Comparison of ENCODE assay signal across 9 mouse cellular contexts in genomic region chr15:96491861-96492641, GRCm38 (mm10). TPM values are rescaled to one million over a fixed set of nuclear protein-coding genes. Genes with fewer than 3 reads are reported as not detected.
A peak's percentile ranks its signal among the peaks of the same experiment; 100 is the strongest.
DNase-seq lines count a peak whose midpoint lies in the region; ATAC-seq and TF ChIP-seq lines count a peak whose summit lies in the region.
"Had no signal": no experiment of that assay in that cellular context is flagged by ENCODE, and none has a peak within 500 bp of the region (broad histone marks: within the 10 kb centered on the region; RNA-seq: fewer than 3 reads in every experiment).

No protein-coding gene starts in this region.

- intact Hi-C loops in heart, postnatal 14 days (cut with DNase I), result no loop called here
- intact Hi-C loops in heart, adult 2 months (cut with DNase I), result no loop called here

- POLR2A ChIA-PET in Patski (lab: Charles Lee), result interaction anchor here (0.8 kb wide), 1 partner anchor 27 kb away, joined by 3 read pairs; no protein-coding TSS in a partner anchor

- peaks cover 38% of the 10 kb centered on the region for H3K4me1 ChIP-seq in hindbrain, embryonic 13.5 days (replicated peaks)
- peaks cover 26% of the 10 kb centered on the region for H3K4me1 ChIP-seq in limb, embryonic 14.5 days (ENCODE audit: control insufficient read depth, insufficient read depth, low read length)
- H3K4me1 ChIP-seq in cerebellum, adult 2 months (ENCODE audit: control insufficient read depth, insufficient read depth, low read length), result no peaks in the 10 kb centered on the region
- H3K4me1 ChIP-seq in heart, adult 2 months (ENCODE audit: control insufficient read depth, insufficient read depth, low read length), result no peaks in the 10 kb centered on the region

- H3K9me3 ChIP-seq in hindbrain, embryonic 13.5 days, result no peaks in the 10 kb centered on the region
- H3K9me3 ChIP-seq in limb, embryonic 14.5 days (ENCODE audit: control insufficient read depth, low read length), result no peaks in the 10 kb centered on the region

- H3K4me2 ChIP-seq in hindbrain, embryonic 13.5 days, result no peak overlapping the region
- H3K4me2 ChIP-seq in limb, embryonic 14.5 days (replicated peaks; ENCODE audit: low read depth, low read length, severe bottlenecking), result no peak overlapping the region

- no peaks in the 10 kb centered on the region for H3K79me2 ChIP-seq in heart, adult 2 months (replicated peaks; ENCODE audit: control insufficient read depth, insufficient read depth, low read length)

- DNase-seq in heart, adult 11 months, result peak; percentile 78
- DNase-seq in heart, postnatal 14 days, result no peak
- DNase-seq in Patski (ENCODE audit: low read depth, low spot score), result peak; percentile 44
- peak; percentile 60 for DNase-seq in limb, embryonic 14.5 days (ENCODE audit: low spot score)
- no peak for DNase-seq in cerebellum, adult 2 months
- no peak for DNase-seq in cerebellum, postnatal 36 days
- DNase-seq in heart, adult 2 months, result no peak

- no peak overlapping the region for H3K4me3 ChIP-seq in hindbrain, embryonic 13.5 days
- no peak overlapping the region for H3K4me3 ChIP-seq in limb, embryonic 14.5 days (replicated peaks; ENCODE audit: low read length)
- H3K4me3 ChIP-seq in cerebellum, adult 2 months (replicated peaks; ENCODE audit: insufficient read depth, low read depth, low read length), result no peak overlapping the region
- H3K4me3 ChIP-seq in heart, adult 2 months, result no peak overlapping the region
- H3K4me3 ChIP-seq: layer of hippocampus, adult 2 months had no signal

- 24% methylated on average over 12 of the region's 13 CpGs for WGBS in hindbrain, embryonic 13.5 days
- WGBS in limb, embryonic 14.5 days, result 20% methylated on average over 13 of the region's 13 CpGs
- WGBS in cerebellum, adult 2 months, result 49% methylated on average over 13 of the region's 13 CpGs
- WGBS in heart, adult 2 months, result 56% methylated on average over 13 of the region's 13 CpGs

- no peaks in the 10 kb centered on the region for H3K27me3 ChIP-seq in Patski
- H3K27me3 ChIP-seq in hindbrain, embryonic 13.5 days, result no peaks in the 10 kb centered on the region
- H3K27me3 ChIP-seq in limb, embryonic 14.5 days (ENCODE audit: control insufficient read depth, insufficient read depth, low read length), result no peaks in the 10 kb centered on the region
- H3K27me3 ChIP-seq in cerebellum, adult 2 months (ENCODE audit: control insufficient read depth, insufficient read depth, low read length), result no peaks in the 10 kb centered on the region
- no peaks in the 10 kb centered on the region for H3K27me3 ChIP-seq in heart, adult 2 months (ENCODE audit: control insufficient read depth, insufficient read depth, low read length)

- CTCF ChIA-PET in Patski (lab: Charles Lee), result interaction anchor here (0.8 to 1.3 kb wide), 4 partner anchors 11 to 175 kb away, joined by 3 to 4 read pairs (median 3); no protein-coding TSS in a partner anchor

- no peak overlapping the region for H3K9ac ChIP-seq in hindbrain, embryonic 13.5 days
- no peak overlapping the region for H3K9ac ChIP-seq in limb, embryonic 14.5 days (ENCODE audit: low read depth, low read length, severe bottlenecking)
- H3K9ac ChIP-seq in heart, adult 2 months (ENCODE audit: low read depth, low read length), result no peak overlapping the region

- no peak for TF ChIP-seq POLR2A in limb, embryonic 14.5 days (IDR thresholded peaks at IDR 0.05; ENCODE audit: borderline replicate concordance, extremely low read depth, insufficient read depth, insufficient read length)
- TF ChIP-seq POLR2A in cerebellum, adult 2 months (IDR thresholded peaks at IDR 0.05; ENCODE audit: borderline replicate concordance, insufficient read depth, low read length), result no peak
- no peak for TF ChIP-seq POLR2A in heart, adult 2 months (IDR thresholded peaks at IDR 0.05; ENCODE audit: insufficient read depth, low read depth, low read length)

- TF ChIP-seq EP300 in heart, adult 2 months (IDR thresholded peaks at IDR 0.05; ENCODE audit: insufficient read depth, low read depth, low read length), result no peak

- H3K27ac ChIP-seq in hindbrain, embryonic 13.5 days, result peak overlapping the region; percentile 55
- H3K27ac ChIP-seq in limb, embryonic 14.5 days (replicated peaks; ENCODE audit: low read depth, low read length), result peak overlapping the region; percentile 65
- no peak overlapping the region for H3K27ac ChIP-seq in cerebellum, adult 2 months (ENCODE audit: insufficient read depth, low read length)
- H3K27ac ChIP-seq in heart, adult 2 months, result no peak overlapping the region
- H3K27ac ChIP-seq: layer of hippocampus, adult 2 months had no signal

- no peaks in the 10 kb centered on the region for H3K36me3 ChIP-seq in hindbrain, embryonic 13.5 days
- H3K36me3 ChIP-seq in limb, embryonic 14.5 days (ENCODE audit: control insufficient read depth, insufficient read depth, low read length), result no peaks in the 10 kb centered on the region
- no peaks in the 10 kb centered on the region for H3K36me3 ChIP-seq in heart, adult 2 months (ENCODE audit: control insufficient read depth, insufficient read depth, low read length)

- in situ Hi-C loops in Patski (cut with MboI; ENCODE audit: low pct_unique_long_range_greater_than_20kb), result no loop called here

- TF ChIP-seq CTCF in Patski (IDR thresholded peaks at IDR 0.05), result no peak
- TF ChIP-seq CTCF in cerebellum, adult 2 months (IDR thresholded peaks at IDR 0.05; ENCODE audit: borderline replicate concordance, insufficient read depth, low read depth, low read length), result no peak
- no peak for TF ChIP-seq CTCF in heart, adult 2 months (IDR thresholded peaks at IDR 0.05)

- ATAC-seq in Patski, result peak; percentile 78
- ATAC-seq in hindbrain, embryonic 13.5 days (ENCODE audit: low FRiP score), result peak; percentile 60; the same call in 1 of the 2 replicates
- ATAC-seq in limb, embryonic 14.5 days (ENCODE audit: low FRiP score, low read depth), result peak; percentile 54; the same call in 1 of the 2 replicates

RNA-seq across cellular contexts. Expression of gene Scaf11, which starts 31.4 kb away (rescaled TPM):
- 10 to 100 TPM; 48.8 to 49.6 TPM for total RNA-seq in heart, postnatal 14 days (2021)
- 87.4 TPM for polyA plus RNA-seq in Patski (2021)
- polyA plus RNA-seq in hindbrain, embryonic 13.5 days (2015; fragmentation: Nextera tagmentation; extraction: Ambion mirVana), result 51.1 and 54.4 TPM in 2 replicates
- polyA plus RNA-seq in limb, embryonic 14.5 days (2012; rRNA removed), result 46.3 and 51.4 TPM in 2 replicates
- 93.7 and 104 TPM in 2 replicates for polyA plus RNA-seq in limb, embryonic 14.5 days (2014; fragmentation: Nextera tagmentation; extraction: Ambion mirVana)
- 40.4 and 40.8 TPM in 2 replicates for polyA plus RNA-seq in cerebellum, adult 2 months (2012; rRNA removed)
- total RNA-seq in heart, adult 2 months (2021), result 10 to 100 TPM; 45.9 to 54.0 TPM
- polyA plus RNA-seq in heart, adult 2 months (2012; rRNA removed), result 9.6 and 16.8 TPM in 2 replicates

Comparison
In these comparisons a context has a peak if more than half of its experiments do, and no peak if none do; other contexts are left out.
1. DNase-seq: peak in heart, adult 11 months (single experiment), Patski (single experiment) and limb, embryonic 14.5 days (single experiment); none in heart, postnatal 14 days (0 of 2), cerebellum, adult 2 months (0 of 2), cerebellum, postnatal 36 days (0 of 2) and heart, adult 2 months (0 of 2).
2. H3K27ac ChIP-seq: peak in hindbrain, embryonic 13.5 days (single experiment) and limb, embryonic 14.5 days (single experiment); none in cerebellum, adult 2 months (single experiment) and heart, adult 2 months (single experiment).
3. Peak in every context shown above with its lines, with median percentiles within 50 percentile points of each other: ATAC-seq.